Mouse (Mus musculus) CH12.LX (cell line): Measurements from ENCODE around the gene Krt87. TPM values are rescaled to one million over a fixed set of nuclear protein-coding genes. Genes with fewer than 3 reads are reported as not detected.
A peak's percentile ranks its signal among the peaks of the same experiment; 100 is the strongest.

Source experiments
- DNase-seq: peaks from one replicate; pipeline ENCODE4 v3.0.0-alpha.2; 2013; ENCODE audit errors: extremely low read depth
- H3K27ac ChIP-seq: 2 replicates; pipeline ENCODE4 v1.5.1; 2012; ENCODE audit warnings: low read depth, mild to moderate bottlenecking, control low read depth, moderate library complexity; ENCODE audit not compliant: insufficient read depth
- H3K27me3 ChIP-seq: replicated peaks from 2 replicates; pipeline ENCODE3; 2012; ENCODE audit warnings: inconsistent platforms
- H3K36me3 ChIP-seq, 2 experiments: replicated peaks in 1 of 2; 2 replicates each; pipeline versions ENCODE3 to v1.6.1; 2012; ENCODE audit warnings: inconsistent platforms in 1 of 2, low read length in 1 of 2, mild to moderate bottlenecking in 1 of 2, mixed read lengths in 1 of 2, moderate library complexity in 1 of 2; ENCODE audit not compliant: control insufficient read depth in 1 of 2, insufficient read depth in 1 of 2
- H3K4me1 ChIP-seq, 2 experiments: 2 replicates each; pipeline ENCODE4 v1.6.1; 2012; ENCODE audit warnings: inconsistent platforms in 1 of 2, moderate library complexity in 1 of 2; ENCODE audit not compliant: insufficient read depth in 2 of 2, control insufficient read depth in 1 of 2
- H3K4me2 ChIP-seq: 2 replicates; pipeline ENCODE4 v1.6.1; 2012; ENCODE audit warnings: low read depth, mild to moderate bottlenecking, control low read depth; ENCODE audit not compliant: poor library complexity, insufficient read depth, severe bottlenecking
- H3K4me3 ChIP-seq, 3 experiments: fragments of 150-350 bp in 1 of 3; sonication (generic) in 1 of 3; replicated peaks in 1 of 3; 2 replicates each; pipeline versions ENCODE3 to v1.5.1; 2011 to 2012; ENCODE audit warnings: low read depth in 2 of 3, low read length in 2 of 3, mild to moderate bottlenecking in 2 of 3, moderate library complexity in 2 of 3, control low read depth in 1 of 3, improper control_type of control experiment in 1 of 3, inconsistent platforms in 1 of 3, mixed read lengths in 1 of 3; ENCODE audit not compliant: poor library complexity in 1 of 3
- H3K79me2 ChIP-seq: replicated peaks from 2 replicates; pipeline ENCODE4 v1.6.1; 2012; ENCODE audit warnings: mild to moderate bottlenecking, moderate library complexity; ENCODE audit not compliant: control insufficient read depth, poor library complexity, insufficient read depth, severe bottlenecking; ENCODE audit errors: extremely low read depth
- H3K9ac ChIP-seq: 2 replicates; pipeline ENCODE4 v1.6.1; 2012; ENCODE audit warnings: low read depth, mild to moderate bottlenecking, control low read depth, moderate library complexity; ENCODE audit not compliant: insufficient read depth
- H3K9me3 ChIP-seq: replicated peaks from 2 replicates; pipeline ENCODE3; 2012; ENCODE audit warnings: low read length, inconsistent platforms, mixed read lengths
- CHD1 ChIP-seq: IDR thresholded peaks from 2 replicates; pipeline ENCODE4 v1.6.1; 2012; ENCODE audit warnings: low read depth, low read length, improper control_type of control experiment, inconsistent platforms
- CHD2 ChIP-seq: IDR thresholded peaks from 2 replicates; pipeline ENCODE4 v1.6.1; 2011; ENCODE audit warnings: low read length, improper control_type of control experiment
- ETS1 ChIP-seq: conservative IDR thresholded peaks from 2 replicates; pipeline ENCODE4 v1.6.1; 2012; ENCODE audit warnings: low read depth, mild to moderate bottlenecking, inconsistent platforms, low read length, improper control_type of control experiment, moderate library complexity
- GABPA ChIP-seq: IDR thresholded peaks from 2 replicates; pipeline ENCODE4 v1.6.1; 2012; ENCODE audit warnings: low read depth, low read length, improper control_type of control experiment, inconsistent platforms; ENCODE audit not compliant: insufficient replicate concordance
- HCFC1 ChIP-seq: IDR thresholded peaks from 2 replicates; pipeline ENCODE4 v1.6.1; 2012; ENCODE audit warnings: low read depth, mild to moderate bottlenecking, inconsistent platforms, low read length, improper control_type of control experiment
- IRF4 ChIP-seq: IDR thresholded peaks from 2 replicates; pipeline ENCODE4 v1.6.1; 2014; ENCODE audit warnings: low read depth, mild to moderate bottlenecking, inconsistent platforms, low read length, improper control_type of control experiment
- JUND ChIP-seq: conservative IDR thresholded peaks from 2 replicates; pipeline ENCODE4 v1.6.1; 2011; ENCODE audit warnings: low read depth, low read length, improper control_type of control experiment
- KAT2A ChIP-seq: IDR thresholded peaks from 2 replicates; pipeline ENCODE4 v1.6.1; 2012; ENCODE audit warnings: low read length, improper control_type of control experiment, inconsistent platforms; ENCODE audit not compliant: insufficient replicate concordance
- MAFK ChIP-seq: IDR thresholded peaks from 2 replicates; pipeline ENCODE4 v1.6.1; 2011; ENCODE audit warnings: low read length, improper control_type of control experiment; ENCODE audit not compliant: insufficient replicate concordance
- MEF2A ChIP-seq: IDR thresholded peaks from 2 replicates; pipeline ENCODE4 v1.6.1; 2014; ENCODE audit warnings: low read depth, mild to moderate bottlenecking, inconsistent platforms, low read length, improper control_type of control experiment, borderline replicate concordance
- MXI1 ChIP-seq: IDR thresholded peaks from 2 replicates; pipeline ENCODE4 v1.6.1; 2011; ENCODE audit warnings: mild to moderate bottlenecking, low read depth, low read length, improper control_type of control experiment
- MYC ChIP-seq: IDR thresholded peaks from 2 replicates; pipeline ENCODE4 v1.6.1; 2011; ENCODE audit warnings: low read depth, mild to moderate bottlenecking, improper control_type of control experiment, low read length
- NELFE ChIP-seq: IDR thresholded peaks from 2 replicates; pipeline ENCODE4 v1.6.1; 2011; ENCODE audit warnings: low read depth, low read length, improper control_type of control experiment
- NRF1 ChIP-seq: IDR thresholded peaks from 2 replicates; pipeline ENCODE4 v1.6.1; 2014; ENCODE audit warnings: low read depth, mild to moderate bottlenecking, inconsistent platforms, low read length, improper control_type of control experiment, moderate library complexity
- PAX5 ChIP-seq: IDR thresholded peaks from 2 replicates; pipeline ENCODE4 v1.6.1; 2012; ENCODE audit warnings: low read length, inconsistent platforms, mixed read lengths
- POLR2A ChIP-seq: IDR thresholded peaks from 2 replicates; pipeline ENCODE4 v1.6.1; 2011; ENCODE audit warnings: low read depth, mild to moderate bottlenecking, improper control_type of control experiment, low read length
- POLR2AphosphoS2 ChIP-seq: IDR thresholded peaks from 2 replicates; pipeline ENCODE4 v1.6.1; 2011; ENCODE audit warnings: low read depth, low read length, improper control_type of control experiment
- TCF12 ChIP-seq: IDR thresholded peaks from 2 replicates; pipeline ENCODE4 v1.6.1; 2014; ENCODE audit warnings: low read depth, mild to moderate bottlenecking, inconsistent platforms, low read length, improper control_type of control experiment
- UBTF ChIP-seq: IDR thresholded peaks from 2 replicates; pipeline ENCODE4 v1.6.1; 2012; ENCODE audit warnings: low read depth, mild to moderate bottlenecking, inconsistent platforms, low read length, improper control_type of control experiment, moderate library complexity
- USF1 ChIP-seq: IDR thresholded peaks from 2 replicates; pipeline ENCODE4 v1.6.1; 2014; ENCODE audit warnings: low read depth, mild to moderate bottlenecking, inconsistent platforms, low read length, improper control_type of control experiment
- ZMIZ1 ChIP-seq: IDR thresholded peaks from 2 replicates; pipeline ENCODE4 v1.6.1; 2012; ENCODE audit warnings: low read depth, mild to moderate bottlenecking, inconsistent platforms, low read length, improper control_type of control experiment
- ZNF384 ChIP-seq: IDR thresholded peaks from 2 replicates; pipeline ENCODE4 v1.6.1; 2012; ENCODE audit warnings: low read depth, low read length, improper control_type of control experiment, inconsistent platforms
- dilution Hi-C: fragments of 300-500 bp; cut with MboI; formaldehyde crosslinking; loops from 2 replicates; pipeline ENCODE4 v1.14.3; 2020; ENCODE audit warnings: low sequenced_read_pairs; ENCODE audit not compliant: extremely low pct_unique_long_range_greater_than_20kb, extremely low pct_ligation_motif_present
- in situ Hi-C: fragments of 300-500 bp; cut with MboI; formaldehyde crosslinking; loops from 3 replicates; pipeline ENCODE4 v1.14.3; 2019; ENCODE audit warnings: low sequenced_read_pairs, low pct_ligation_motif_present, low pct_unique_long_range_greater_than_20kb, mixed read lengths
- polyA plus RNA-seq: library from polyadenylated mRNA; unstranded; fragments of >175 nt; gene quantifications from 2 replicates; pipeline ENCODE4 v1.2.1, GENCODE M21; 2012; ENCODE audit warnings: low read depth; ENCODE audit not compliant: insufficient read length
- total RNA-seq, 2 experiments: library from RNA; depleted of rRNA; stranded (reverse); fragments of 300-350 nt in 1 of 2; fragments of >200 nt in 1 of 2; gene quantifications; 2 replicates each; pipeline ENCODE4 v1.2.3; 2012 to 2014

The Krt87 gene
- total and polyA plus RNA-seq, 3 experiments, result 0.08 to 0.16 TPM; not detected in 1

DNA sequence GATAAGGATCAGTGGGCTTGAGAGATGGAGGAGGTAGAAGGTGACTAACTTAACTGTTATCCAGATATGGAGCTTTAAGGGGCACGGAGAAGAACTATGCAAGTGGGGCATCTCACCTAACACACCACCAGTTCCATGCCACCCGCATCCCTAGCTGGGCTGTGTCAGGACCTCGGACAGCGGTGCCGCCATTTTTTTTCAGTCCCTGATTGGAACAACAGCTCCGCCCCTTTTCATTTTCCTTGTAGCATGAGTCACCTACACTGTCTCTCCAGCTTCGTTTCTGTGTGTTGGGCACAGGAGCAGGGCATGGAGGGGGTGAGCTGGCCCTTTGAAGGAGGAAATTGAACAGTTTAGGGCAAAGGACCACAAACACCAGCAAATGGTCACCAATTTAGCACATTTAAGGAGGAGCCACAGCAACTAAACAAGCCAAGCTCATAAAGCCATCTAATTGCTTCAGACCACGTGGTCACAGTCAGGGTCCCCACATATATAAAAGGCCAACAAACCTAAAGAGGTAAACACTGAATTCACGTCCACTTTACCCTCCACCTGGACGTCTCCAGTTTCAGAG, 34.4 kb upstream of the Krt87 start, which contains the start of gene Krt86:
TSS of gene Krt86 (plus strand) at position 527 of the 577 bp plus-strand sequence.
- peak; percentile 39 for DNase-seq
- Histone ChIP-seq H3K9me3 (no peaks in the 10 kb centered on the region), H3K27ac (no peak within 1 kb of the TSS)
- TF ChIP-seq MXI1 (0 out of 2 replicates have a peak, but pooled peaks have one; percentile 26), ZNF384 (peak; percentile 57), MEF2A (no peak)
- TF ChIP-seq, all 38 proteins: peak for 2
- no peak within 1 kb of the TSS for H3K4me2 ChIP-seq
- no peak within 1 kb of the TSS for H3K4me3 ChIP-seq
- no peaks in the 10 kb centered on the region for H3K36me3 ChIP-seq
- H3K9ac ChIP-seq, result no peak within 1 kb of the TSS
- dilution Hi-C loops, result no loop called here
- in situ Hi-C loops, result no loop called here
- H3K79me2 ChIP-seq, result no peaks in the 10 kb centered on the region
- peaks cover 76% of the 10 kb centered on the region for H3K27me3 ChIP-seq
- H3K4me1 ChIP-seq, result no peaks in the 10 kb centered on the region

DNA sequence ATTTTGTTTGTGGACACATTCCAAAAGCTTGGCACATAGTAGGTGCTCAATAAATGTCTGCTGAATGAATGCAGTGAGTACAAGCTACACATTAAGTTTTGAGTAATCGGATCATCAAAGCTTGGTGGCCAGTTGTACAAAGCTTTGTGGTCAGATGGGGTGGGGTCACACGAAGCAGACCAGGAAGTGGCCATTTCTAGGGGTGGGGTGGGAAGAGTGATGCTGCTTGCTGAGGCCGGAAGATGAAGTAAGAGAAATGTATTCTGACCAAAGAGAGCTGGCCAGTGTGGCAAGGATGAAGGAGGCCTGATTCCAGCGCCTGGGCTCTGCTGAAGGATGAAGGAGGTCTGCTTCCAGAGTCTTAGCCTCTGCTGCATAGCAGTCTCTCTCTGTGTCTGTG, 30.5 kb upstream of the Krt87 start:
- TF ChIP-seq CHD1, result no peak
- no peak for TF ChIP-seq TCF12
- TF ChIP-seq KAT2A, result no peak
- no peak for TF ChIP-seq POLR2A
- no peak for TF ChIP-seq MXI1
- TF ChIP-seq ZNF384, result no peak
- TF ChIP-seq NRF1, result no peak
- no peak for DNase-seq
- H3K4me3 ChIP-seq, result no peak overlapping the region
- H3K27me3 ChIP-seq, result peaks cover 79% of the 10 kb centered on the region
- H3K36me3 ChIP-seq, result no peaks in the 10 kb centered on the region
- no peak overlapping the region for H3K27ac ChIP-seq
- dilution Hi-C loops, result no loop called here
- H3K9me3 ChIP-seq, result no peaks in the 10 kb centered on the region
- H3K79me2 ChIP-seq, result no peaks in the 10 kb centered on the region
- in situ Hi-C loops, result no loop called here
- no peak overlapping the region for H3K9ac ChIP-seq
- no peak overlapping the region for H3K4me2 ChIP-seq
- H3K4me1 ChIP-seq, result no peaks in the 10 kb centered on the region

DNA sequence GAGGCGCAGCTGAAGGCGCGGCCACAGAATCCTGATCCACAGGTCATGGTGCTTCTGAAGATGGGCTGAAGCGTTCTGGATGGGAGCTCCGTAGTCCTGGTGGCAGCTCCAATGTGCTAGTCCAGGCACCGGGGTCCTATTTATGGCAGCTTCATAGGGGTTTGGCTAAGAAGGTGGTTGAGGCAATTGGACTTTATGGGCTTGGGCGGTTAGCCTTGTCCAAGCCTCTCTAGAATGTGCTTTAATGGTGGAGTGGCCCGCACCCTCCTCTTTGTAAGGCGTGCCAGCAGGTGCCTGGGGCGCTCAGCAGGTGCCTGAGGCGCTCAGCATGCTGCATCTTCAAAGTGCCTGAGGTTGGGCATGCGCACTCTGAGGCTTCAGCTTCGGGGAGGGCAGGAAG, 25.0 kb upstream of the Krt87 start, which contains the start of gene Krt81:
TSS of gene Krt81 (minus strand) at position 101 of the 400 bp plus-strand sequence.
- H3K4me1 ChIP-seq, result no peaks in the 10 kb centered on the region
- H3K4me2 ChIP-seq, result no peak within 1 kb of the TSS
- dilution Hi-C loops (no loop called here), in situ Hi-C loops (no loop called here)
- H3K79me2 ChIP-seq, result no peaks in the 10 kb centered on the region
- no peaks in the 10 kb centered on the region for H3K9me3 ChIP-seq
- DNase-seq, result no peak
- peaks cover 71% of the 10 kb centered on the region for H3K27me3 ChIP-seq
- H3K36me3 ChIP-seq, result no peaks in the 10 kb centered on the region
- no peak within 1 kb of the TSS for H3K4me3 ChIP-seq
- no peak within 1 kb of the TSS for H3K27ac ChIP-seq
- TF ChIP-seq PAX5 (no peak), IRF4 (no peak), JUND (no peak), MYC (no peak), MAFK (no peak), UBTF (no peak), ZMIZ1 (no peak), CHD2 (no peak), ETS1 (no peak), POLR2AphosphoS2 (no peak), NRF1 (no peak), GABPA (no peak), USF1 (no peak), HCFC1 (no peak), MEF2A (no peak), NELFE (no peak)
- TF ChIP-seq, all 38 proteins: peak for 0
- H3K9ac ChIP-seq, result no peak within 1 kb of the TSS
